Mouse (Mus musculus): ENCODE data around the gene Clybl.

GRCm38 (mm10) chr14:122371979-122372378, 190.5 kb downstream of the Clybl start:
- TF ChIP-seq CTCF (IDR thresholded peaks at IDR 0.05; ENCODE audit: control insufficient read depth, insufficient read depth, low read length) (no peak), POLR2A (IDR thresholded peaks at IDR 0.05; ENCODE audit: borderline replicate concordance, control insufficient read depth, low read depth, low read length) (no peak)
